Mouse (Mus musculus) layer of hippocampus, adult 9-10 months (tissue): Measurements from ENCODE around the gene Ninj2.

Experiments used
- DNase-seq: peaks from one replicate; pipeline ENCODE4 v3.0.0; 2022; ENCODE audit warnings: low spot score

Gene Ninj2

DNA sequence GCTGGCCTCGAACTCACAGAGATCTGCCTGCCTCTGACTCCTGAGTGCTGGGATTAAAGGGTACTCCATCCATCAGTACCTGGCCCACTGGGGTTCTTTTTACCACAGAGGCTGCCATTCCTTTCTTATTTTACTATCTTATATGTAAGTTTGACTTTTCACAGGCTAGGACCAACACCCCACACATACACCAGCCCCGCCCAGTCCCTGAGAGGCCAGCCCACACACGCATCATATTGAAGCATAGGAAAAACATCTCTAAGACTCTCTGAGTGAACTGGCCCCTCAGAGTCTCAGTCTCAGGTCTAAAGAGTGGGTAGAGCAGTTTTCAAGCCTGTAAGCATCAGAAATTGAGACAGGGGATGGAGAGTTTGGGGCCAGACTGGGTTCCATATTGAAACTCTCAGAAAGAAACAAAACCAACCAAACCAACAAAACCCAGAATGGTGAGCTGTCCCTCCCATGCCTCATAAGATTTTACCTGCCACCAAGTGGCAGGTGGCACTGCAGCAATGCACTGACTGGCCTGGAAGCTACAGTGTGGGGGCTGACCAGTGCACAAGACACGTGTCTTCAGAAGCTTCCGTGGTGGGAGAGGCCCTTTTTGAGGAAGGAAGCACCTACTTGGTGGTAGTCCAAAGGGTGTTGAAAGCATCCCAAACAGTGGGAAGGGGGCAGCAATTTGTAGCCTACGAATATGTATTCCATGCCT, 86.0 kb downstream of the Ninj2 start:
- no peak for DNase-seq

DNA sequence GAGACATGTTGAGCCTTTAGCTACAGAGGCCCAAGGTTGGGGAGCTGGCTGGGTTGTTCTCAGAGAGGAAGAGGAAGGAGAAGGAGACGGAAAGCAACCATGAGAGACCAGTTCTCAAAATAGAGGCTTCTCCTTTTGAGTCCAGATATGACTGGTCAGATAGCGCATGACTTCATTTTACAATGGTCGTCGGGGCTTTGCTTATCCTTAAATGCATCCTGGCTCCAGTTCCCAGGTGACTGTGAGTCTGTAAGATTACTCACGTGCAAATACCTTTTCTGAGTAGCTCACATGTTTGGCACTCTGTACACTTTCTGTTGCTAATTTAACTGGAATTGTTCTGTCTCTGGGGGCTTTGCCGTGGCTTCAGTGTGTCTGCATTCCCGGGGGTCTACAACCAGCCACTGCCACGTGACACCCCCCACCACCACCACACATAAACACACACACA, 86.6 kb downstream of the Ninj2 start:
- DNase-seq: no peak

DNA sequence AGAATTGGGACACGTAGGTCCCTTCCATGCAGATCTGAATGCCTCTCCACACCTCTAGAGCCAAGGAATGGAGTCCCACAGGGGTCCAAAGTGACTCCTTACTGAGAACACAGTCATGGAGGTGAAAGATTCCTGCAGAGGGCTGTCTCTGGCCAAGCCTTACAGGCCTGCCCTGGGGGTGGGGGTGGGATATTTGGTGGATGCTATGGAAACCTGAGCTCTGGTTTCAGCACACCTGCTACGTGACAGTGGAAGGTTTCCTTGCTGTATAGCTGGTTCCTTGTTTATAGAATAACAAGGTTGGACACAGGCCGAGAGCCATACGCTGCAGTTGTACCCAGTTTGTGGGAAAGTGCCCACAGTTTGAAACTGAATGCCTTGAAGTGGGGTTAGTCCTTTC, 87.3 kb downstream of the Ninj2 start:
- DNase-seq: no peak

DNA sequence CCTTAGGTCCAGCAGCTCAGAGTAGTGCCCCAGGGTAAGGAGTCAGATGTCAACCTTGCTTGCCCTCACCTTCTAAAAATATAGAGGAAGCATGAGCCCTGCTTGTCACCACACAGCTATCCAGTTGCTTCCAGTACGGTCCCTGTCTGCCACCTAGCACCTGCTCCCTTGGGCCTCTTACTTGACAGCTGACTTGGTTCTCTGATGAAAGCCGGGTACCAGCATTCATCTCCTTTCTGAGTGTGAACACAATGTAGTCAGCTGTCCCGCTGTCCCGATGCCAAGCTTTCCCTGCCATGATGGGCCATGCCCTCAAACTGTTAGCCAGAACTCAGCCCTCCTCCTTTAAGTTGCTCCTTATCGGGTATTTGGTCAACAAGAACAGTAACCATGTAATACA, 89.0 kb downstream of the Ninj2 start:
- DNase-seq: no peak

DNA sequence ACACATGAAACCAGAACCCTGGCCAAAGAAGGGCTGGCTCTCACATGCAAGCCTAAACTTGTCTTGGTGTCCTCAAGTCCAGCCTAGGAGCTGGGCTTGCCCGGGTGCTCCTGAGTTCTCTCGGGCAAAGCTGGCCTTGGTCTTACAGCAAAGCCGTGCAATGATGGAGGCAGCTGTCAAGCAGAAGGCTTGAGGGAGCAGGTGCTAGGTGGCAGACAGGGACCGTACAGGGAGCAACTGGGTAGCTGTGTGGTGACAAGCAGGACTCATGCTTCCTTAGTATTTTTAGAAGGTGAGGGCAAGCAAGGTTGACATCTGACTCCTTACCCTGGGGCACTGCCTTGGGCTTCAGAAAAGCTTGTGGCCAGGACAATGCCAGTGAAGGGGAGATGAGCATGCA, 90.6 kb downstream of the Ninj2 start:
- no peak for DNase-seq

DNA sequence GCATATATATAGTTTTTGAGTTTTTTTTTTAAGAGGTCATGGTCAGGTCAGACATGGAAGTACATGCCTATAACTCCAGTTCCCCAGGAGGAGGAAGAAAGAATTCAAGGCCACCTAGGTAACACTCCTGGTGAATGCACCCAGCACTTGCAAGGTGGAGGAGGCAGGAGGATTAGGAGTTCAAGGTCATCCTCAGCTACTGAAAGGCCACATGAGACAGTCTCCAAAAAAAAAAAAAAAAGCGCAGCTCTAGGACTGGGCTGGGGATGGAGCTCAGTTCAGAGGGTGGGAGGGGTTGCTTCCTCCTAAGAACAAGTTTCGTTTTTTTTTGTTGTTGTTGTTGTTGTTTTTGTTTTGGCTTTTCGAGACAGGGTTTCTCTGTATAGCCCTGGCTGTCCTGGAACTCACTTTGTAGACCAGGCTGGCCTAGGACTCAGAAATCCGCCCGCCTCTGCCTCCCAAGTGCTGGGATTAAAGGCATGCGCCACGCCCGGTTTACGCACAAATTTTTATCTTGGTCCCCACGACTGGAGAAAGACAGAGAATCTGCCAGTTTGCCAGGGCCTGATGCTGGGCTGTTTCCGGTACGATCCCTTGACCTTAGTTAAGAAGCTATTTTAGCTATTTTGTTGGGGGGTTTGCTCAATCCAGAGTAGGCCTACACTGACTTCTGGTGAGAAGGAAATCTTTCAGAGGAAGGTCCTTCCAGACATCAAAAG, 92.0 kb downstream of the Ninj2 start:
- no peak for DNase-seq

GRCm38 (mm10) chr6:120185756-120186155, 92.6 kb downstream of the Ninj2 start:
- DNase-seq: no peak

- DNase-seq: no peak
These were observed 93.4 kb downstream of the Ninj2 start for GRCm38 (mm10) chr6:120186594-120186993.

DNA sequence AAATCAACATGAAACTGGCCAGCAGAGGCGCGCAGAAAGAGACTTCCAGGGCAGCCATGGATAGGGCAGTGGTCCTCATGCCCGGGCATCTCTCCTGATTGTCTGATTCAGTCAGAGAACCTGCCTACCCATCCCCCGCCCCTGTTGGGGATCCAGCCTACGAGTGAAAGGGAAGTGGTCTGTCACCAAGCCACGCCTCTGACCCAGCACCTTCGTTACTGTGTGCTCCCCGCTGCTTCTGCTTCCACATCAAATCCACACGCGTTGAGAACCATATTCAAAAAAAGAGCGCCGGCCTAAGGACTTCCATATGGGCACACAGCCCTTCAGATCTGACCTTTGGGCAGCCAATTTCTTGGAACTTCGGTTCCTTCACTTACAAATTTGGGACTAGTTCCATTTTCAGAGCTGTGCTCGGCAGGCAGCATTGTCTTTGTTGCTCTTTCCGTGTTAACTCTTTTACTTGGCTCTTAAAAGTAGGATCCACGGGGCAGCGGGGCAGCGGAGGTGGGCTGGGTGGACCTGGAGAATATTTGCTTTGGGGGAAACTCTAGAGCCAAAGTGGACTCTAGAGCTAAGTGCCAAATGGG, 94.5 kb downstream of the Ninj2 start:
- no peak for DNase-seq

- no peak for DNase-seq
These were observed 95.5 kb downstream of the Ninj2 start for GRCm38 (mm10) chr6:120188376-120189235.

GRCm38 (mm10) chr6:120189287-120189686, 96.1 kb downstream of the Ninj2 start:
- DNase-seq: no peak

DNA sequence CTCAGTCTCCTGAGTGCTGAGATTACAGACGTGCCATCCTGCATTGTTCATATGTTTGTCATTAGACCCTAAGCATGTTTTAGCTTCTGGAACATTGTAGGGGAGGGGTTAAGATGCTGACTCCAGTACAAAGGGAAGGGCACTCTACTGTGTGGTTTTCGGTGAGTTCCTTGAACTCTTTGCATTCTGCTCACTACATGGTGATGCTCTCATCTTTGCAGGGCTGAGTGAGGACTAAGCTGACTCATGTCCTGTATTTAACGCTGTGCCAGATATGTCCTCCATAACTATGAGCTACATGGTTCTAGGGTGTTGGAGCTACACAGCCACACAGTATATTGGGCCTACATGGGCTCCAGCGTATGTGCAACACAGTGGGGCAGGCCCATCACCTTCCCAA, 97.2 kb downstream of the Ninj2 start:
- DNase-seq: no peak

DNA sequence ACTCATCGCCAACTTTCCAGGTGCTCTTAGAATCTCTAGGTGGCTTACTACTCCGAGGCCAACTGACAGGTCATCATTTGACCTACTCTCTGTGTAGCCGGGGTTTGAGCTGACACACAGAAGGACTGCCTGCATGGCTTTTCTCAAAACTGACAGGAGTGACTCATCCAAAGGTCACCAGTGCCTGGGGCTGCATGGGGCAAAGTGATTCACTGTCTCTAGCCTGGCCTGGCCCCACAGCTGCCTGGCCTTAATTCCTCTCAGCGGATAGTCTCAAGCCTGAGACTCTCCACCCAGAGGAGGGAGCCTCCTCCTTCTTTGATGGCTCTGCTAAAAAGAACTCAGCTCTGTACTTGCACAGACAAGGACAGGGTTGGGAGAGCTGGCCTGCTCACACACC, 97.8 kb downstream of the Ninj2 start:
- no peak for DNase-seq

DNA sequence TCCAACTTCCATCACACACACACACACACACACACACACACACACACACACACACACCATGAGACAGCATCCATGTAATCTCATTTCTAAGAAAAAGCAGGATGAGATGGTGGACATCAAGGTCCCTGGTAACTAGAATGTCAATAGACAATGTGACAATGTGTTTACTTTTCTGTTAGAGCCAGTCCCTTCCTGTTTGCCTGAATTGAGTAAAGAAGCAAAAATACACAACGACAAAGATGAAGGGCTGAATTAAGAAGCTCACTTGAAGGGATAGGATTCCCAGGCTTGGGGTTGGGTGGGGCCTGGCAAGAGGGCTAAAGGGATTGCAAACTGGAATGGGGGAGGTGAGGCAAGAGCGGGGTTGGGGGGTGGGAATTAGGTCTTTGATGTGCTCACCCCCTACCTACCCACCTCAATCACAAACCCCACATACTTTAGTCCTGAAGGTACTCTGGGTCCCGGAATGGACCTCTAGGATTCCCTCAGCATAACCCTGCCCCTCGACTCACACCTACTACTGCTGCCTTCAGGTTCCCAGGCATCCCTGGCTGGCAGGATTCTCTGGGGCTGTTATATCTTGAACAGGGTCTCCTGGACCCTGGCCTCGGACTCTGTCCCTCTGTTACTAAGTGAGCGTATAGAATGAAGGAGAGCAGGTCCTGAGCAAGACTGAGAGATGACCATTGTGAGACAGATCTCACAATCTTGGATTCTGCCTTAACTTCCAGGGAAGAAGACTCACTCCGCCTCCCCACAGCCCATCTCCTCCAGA, 98.4 kb downstream of the Ninj2 start:
- DNase-seq: no peak

DNA sequence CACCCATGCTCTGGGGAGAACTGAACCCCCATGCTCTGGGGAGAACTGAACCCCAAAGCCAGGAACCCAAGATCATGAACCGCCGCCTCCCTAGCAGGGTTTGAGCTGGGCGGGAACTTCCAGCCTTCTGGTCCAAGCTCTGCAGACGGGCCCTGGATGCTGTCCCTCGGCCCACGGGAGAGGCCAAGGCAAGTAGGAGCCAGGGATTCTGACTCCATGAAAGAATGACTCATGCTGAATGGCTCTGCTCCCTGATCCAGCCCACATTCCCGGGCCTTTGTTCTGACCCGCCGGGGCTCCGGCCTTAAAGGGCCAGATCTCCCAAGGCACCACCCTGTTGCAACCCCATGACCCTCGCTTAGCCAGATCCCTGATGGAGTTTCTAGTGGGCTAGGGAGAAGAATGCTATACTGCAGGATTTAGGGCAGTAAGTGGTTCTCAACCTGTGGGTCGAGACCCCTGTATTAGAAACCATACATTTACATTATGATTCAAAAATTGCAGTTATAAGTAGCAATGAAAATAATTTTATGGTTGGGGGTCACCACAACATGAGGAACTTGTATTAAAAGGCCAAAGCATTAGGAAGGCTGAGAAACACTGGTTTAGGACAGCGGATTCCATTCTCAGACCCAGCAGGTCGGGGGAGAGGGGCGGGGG, 99.2 kb downstream of the Ninj2 start:
- DNase-seq: no peak

DNA sequence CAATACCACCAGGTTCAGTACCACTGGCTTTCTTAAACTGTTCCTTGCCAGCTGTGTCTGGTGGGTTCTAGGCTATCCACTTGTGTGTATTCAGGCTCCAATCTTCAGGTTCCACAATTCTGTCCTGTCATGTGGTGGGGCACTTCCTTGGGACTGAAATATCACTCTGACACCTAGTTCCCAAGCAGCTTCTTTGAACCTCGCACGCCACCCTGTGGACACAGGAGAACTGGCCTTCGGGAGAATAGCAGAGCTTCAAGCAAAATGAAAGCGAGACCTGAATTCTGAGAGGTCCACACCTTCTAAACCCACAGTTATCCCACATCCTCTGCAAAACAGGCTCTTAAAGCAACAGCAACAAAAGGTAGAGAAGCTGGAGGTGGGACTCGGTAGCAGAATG, 100.0 kb downstream of the Ninj2 start:
- peak; percentile 79 for DNase-seq

GRCm38 (mm10) chr6:120193793-120194192, 100.6 kb downstream of the Ninj2 start:
- DNase-seq: no peak

DNA sequence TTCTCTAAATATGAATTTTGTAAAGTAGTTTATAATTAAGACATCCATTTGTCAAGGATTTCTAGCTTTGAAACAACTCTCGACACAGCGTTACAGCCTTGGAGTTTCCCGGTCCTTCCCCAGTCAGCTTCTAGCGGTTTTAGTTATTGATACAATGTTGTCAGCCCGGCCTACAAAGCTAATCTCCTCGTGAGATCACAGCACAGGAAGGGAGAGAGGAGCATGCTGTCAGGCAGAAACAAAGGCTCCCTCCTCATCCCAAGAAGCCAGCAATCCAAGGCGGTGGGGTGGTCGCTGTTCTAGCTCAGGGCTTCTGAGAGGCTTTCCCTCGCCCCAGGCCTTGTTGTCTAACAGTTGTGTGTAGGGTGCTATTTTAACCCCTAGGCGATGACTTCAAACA, 101.2 kb downstream of the Ninj2 start:
- DNase-seq: no peak

DNA sequence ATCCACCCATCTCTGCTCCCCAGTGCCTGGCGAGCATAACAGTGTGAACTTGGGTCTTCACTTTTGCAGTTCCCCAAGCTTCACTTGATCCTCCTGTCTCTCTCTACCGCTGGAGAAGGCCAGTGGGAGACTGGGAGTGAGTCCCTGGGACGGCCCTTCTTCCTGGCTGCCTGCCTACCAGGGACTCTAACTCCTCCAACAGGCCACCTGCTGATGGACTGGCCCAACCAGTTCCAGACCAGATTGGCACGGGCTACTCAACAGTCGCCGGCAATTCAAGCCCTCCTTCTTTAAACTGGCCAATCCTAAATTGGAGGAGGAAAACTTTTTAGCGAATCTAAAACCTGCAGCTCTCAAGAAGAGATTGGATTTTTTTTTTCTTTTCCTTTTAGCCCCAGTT, 101.8 kb downstream of the Ninj2 start:
- no peak for DNase-seq

DNA sequence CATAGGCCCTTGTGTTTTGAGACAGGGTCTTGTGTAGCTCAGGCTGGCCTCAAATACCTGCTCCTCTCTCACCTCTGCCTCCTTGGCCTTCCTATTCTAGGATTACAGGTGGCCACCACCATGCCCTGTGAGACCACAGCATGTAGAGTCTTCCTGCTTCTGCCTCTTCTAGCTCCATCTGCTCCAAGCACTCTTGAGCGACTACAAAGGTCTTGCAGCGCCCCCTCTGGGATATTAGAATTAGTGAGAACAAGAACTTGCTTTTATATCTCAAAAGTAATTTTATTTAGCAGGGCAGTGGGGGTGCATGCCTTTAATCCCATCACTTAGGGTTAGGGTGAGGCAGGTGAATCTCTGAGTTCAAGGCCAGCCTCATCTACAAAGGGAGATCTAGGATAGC, 103.7 kb downstream of the Ninj2 start:
- no peak for DNase-seq

DNA sequence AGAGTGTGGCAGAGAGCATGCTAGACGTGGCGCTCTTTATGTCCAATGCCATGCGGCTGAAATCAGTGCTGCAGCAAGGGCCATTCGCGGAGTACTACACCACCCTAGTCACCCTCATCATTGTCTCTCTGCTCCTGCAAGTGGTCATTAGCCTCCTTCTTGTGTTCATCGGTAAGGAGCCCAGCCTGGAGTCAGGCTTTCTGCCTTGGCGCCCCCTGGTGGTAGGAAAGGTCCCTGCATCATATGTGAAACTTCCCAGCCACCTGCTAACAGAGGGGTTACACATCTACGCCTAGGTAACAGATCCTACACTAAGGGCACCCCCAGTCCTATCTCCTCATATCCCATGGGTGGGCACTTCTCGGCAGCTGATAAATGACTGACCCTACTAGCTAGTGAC, 104.8 kb downstream of the Ninj2 start:
- DNase-seq: no peak
